Mouse (Mus musculus) stomach, postnatal 0 days (tissue): Measurements from ENCODE around the gene Lgr5.

Source experiments
- CTCF ChIP-seq: IDR thresholded peaks from 2 replicates; pipeline ENCODE4 v1.5.1; 2016; ENCODE audit warnings: antibody characterized with exemption, low read depth, mild to moderate bottlenecking, moderate library complexity
- EP300 ChIP-seq: optimal IDR thresholded peaks from 2 replicates; pipeline ENCODE3; 2016; ENCODE audit warnings: antibody characterized with exemption

GRCm38 (mm10) chr10:115529768-115530167 is 57.8 kb downstream of the Lgr5 start:
- TF ChIP-seq CTCF (no peak), EP300 (no peak)
